ENCODE assay signal across 8 mouse cellular contexts in genomic region chr14:57424212-57424561, GRCm38 (mm10). TPM values are rescaled to one million over a fixed set of nuclear protein-coding genes. Genes with fewer than 3 reads are reported as not detected.
DNase-seq lines count a peak whose midpoint lies in the region; ATAC-seq and TF ChIP-seq lines count a peak whose summit lies in the region.

No protein-coding gene starts in this region.

- under 1% methylated on average over 24 of the region's 24 CpGs for WGBS in liver, adult 2 months
- 1% methylated on average over 24 of the region's 24 CpGs for WGBS in embryonic facial prominence, embryonic 11.5 days
- WGBS in intestine, postnatal 0 days, result under 1% methylated on average over 24 of the region's 24 CpGs
- WGBS in neural tube, embryonic 14.5 days, result under 1% methylated on average over 24 of the region's 24 CpGs

- no peaks in the 10 kb centered on the region for H3K9me3 ChIP-seq in embryonic facial prominence, embryonic 11.5 days (replicated peaks; ENCODE audit: control insufficient read depth, low read length)
- H3K9me3 ChIP-seq in intestine, postnatal 0 days (ENCODE audit: control insufficient read depth), result no peaks in the 10 kb centered on the region
- no peaks in the 10 kb centered on the region for H3K9me3 ChIP-seq in neural tube, embryonic 14.5 days (ENCODE audit: control insufficient read depth, low read length)

- H3K4me3 ChIP-seq in liver, adult 2 months (ENCODE audit: insufficient read depth, low read depth, low read length), result peak overlapping the region; percentile 90
- H3K4me3 ChIP-seq in embryonic facial prominence, embryonic 11.5 days (ENCODE audit: low read depth, low read length), result peak overlapping the region; percentile 80
- peak overlapping the region; percentile 89 for H3K4me3 ChIP-seq in intestine, postnatal 0 days (ENCODE audit: low read depth, low read length)
- H3K4me3 ChIP-seq in neural tube, embryonic 14.5 days (ENCODE audit: low read depth, low read length), result peak overlapping the region; percentile 65

- no peak for TF ChIP-seq CTCF in liver, adult 2 months (IDR thresholded peaks at IDR 0.05; ENCODE audit: low read depth, low read length)
- TF ChIP-seq CTCF in intestine, postnatal 0 days (IDR thresholded peaks at IDR 0.05; ENCODE audit: low read depth), result 0 out of 2 replicates have a peak, but pooled peaks have one; percentile 18

- peak; percentile 93 for ATAC-seq in embryonic facial prominence, embryonic 11.5 days (replicated peaks; ENCODE audit: insufficient number of reproducible peaks, low FRiP score, low TSS enrichment, low read depth)
- ATAC-seq in intestine, postnatal 0 days, result peak; percentile 77
- ATAC-seq in neural tube, embryonic 14.5 days (ENCODE audit: low read depth), result peak; percentile 86; the same call in 1 of the 2 replicates

- 0 out of 2 replicates have a peak, but pooled peaks cover 3% of the 10 kb centered on the region for H3K79me2 ChIP-seq in liver, adult 2 months (ENCODE audit: control insufficient read depth, insufficient read depth, low read length)

- no peaks in the 10 kb centered on the region for H3K36me3 ChIP-seq in liver, adult 2 months (ENCODE audit: control insufficient read depth, insufficient read depth, low read length)
- H3K36me3 ChIP-seq in embryonic facial prominence, embryonic 11.5 days (replicated peaks; ENCODE audit: control insufficient read depth, insufficient read depth, low read depth, low read length), result no peaks in the 10 kb centered on the region
- no peaks in the 10 kb centered on the region for H3K36me3 ChIP-seq in intestine, postnatal 0 days (ENCODE audit: control insufficient read depth, insufficient read depth)
- H3K36me3 ChIP-seq in neural tube, embryonic 14.5 days (ENCODE audit: control insufficient read depth, insufficient read depth, low read length), result no peaks in the 10 kb centered on the region

- H3K27ac ChIP-seq in liver, adult 2 months (replicated peaks; ENCODE audit: insufficient read depth, low read depth, low read length), result peak overlapping the region; percentile 34
- no peak overlapping the region; the same call in 1 of the 2 replicates for H3K27ac ChIP-seq in embryonic facial prominence, embryonic 11.5 days (replicated peaks; ENCODE audit: low read depth, low read length)
- H3K27ac ChIP-seq in intestine, postnatal 0 days (ENCODE audit: low read depth, low read length), result peak overlapping the region; percentile 47; the same call in 1 of the 2 replicates
- H3K27ac ChIP-seq in neural tube, embryonic 14.5 days (ENCODE audit: low read depth, low read length), result peak overlapping the region; percentile 46; the same call in 1 of the 2 replicates

- no peaks in the 10 kb centered on the region for H3K27me3 ChIP-seq in liver, adult 2 months (ENCODE audit: control insufficient read depth, insufficient read depth, low read length)
- no peaks in the 10 kb centered on the region for H3K27me3 ChIP-seq in embryonic facial prominence, embryonic 11.5 days (ENCODE audit: control insufficient read depth, insufficient read depth, low read length)
- no peaks in the 10 kb centered on the region for H3K27me3 ChIP-seq in intestine, postnatal 0 days (replicated peaks; ENCODE audit: control insufficient read depth, insufficient read depth, low read length)
- no peaks in the 10 kb centered on the region for H3K27me3 ChIP-seq in neural tube, embryonic 14.5 days (ENCODE audit: control insufficient read depth, insufficient read depth, low read length)

- H3K9ac ChIP-seq in liver, adult 2 months (ENCODE audit: low read depth, low read length), result peak overlapping the region; percentile 92
- H3K9ac ChIP-seq in embryonic facial prominence, embryonic 11.5 days (replicated peaks; ENCODE audit: low read length), result peak overlapping the region; percentile 78
- peak overlapping the region; percentile 80 for H3K9ac ChIP-seq in intestine, postnatal 0 days (ENCODE audit: low read depth, low read length)
- H3K9ac ChIP-seq in neural tube, embryonic 14.5 days (replicated peaks; ENCODE audit: low read depth, low read length), result peak overlapping the region; percentile 63

- peak; percentile 51 for DNase-seq in liver, adult 2 months (ENCODE audit: extremely low read depth, low read depth, low spot score)
- no peak for DNase-seq in liver
- no peak for DNase-seq in embryonic facial prominence, embryonic 11.5 days (ENCODE audit: low spot score)
- no peak for DNase-seq in spleen, adult 18-20 months
- no peak for DNase-seq in urinary bladder, postnatal 4 days (ENCODE audit: low spot score in 2 of 2)
- DNase-seq in adrenal gland, postnatal 36 days, result no peak

- no peak for TF ChIP-seq POLR2A in liver, adult 2 months (IDR thresholded peaks at IDR 0.05; ENCODE audit: extremely low read depth, insufficient read depth, low read length)

- no peaks in the 10 kb centered on the region for H3K4me1 ChIP-seq in liver, adult 2 months (ENCODE audit: control insufficient read depth, insufficient read depth, low read length)
- no peaks in the 10 kb centered on the region for H3K4me1 ChIP-seq in embryonic facial prominence, embryonic 11.5 days (ENCODE audit: control insufficient read depth, insufficient read depth, low read length)
- H3K4me1 ChIP-seq in intestine, postnatal 0 days (replicated peaks; ENCODE audit: control insufficient read depth, insufficient read depth, low read length), result no peaks in the 10 kb centered on the region
- H3K4me1 ChIP-seq in neural tube, embryonic 14.5 days (ENCODE audit: control insufficient read depth, insufficient read depth, low read length), result no peaks in the 10 kb centered on the region

- H3K4me2 ChIP-seq in embryonic facial prominence, embryonic 11.5 days (ENCODE audit: low read depth, low read length), result peak overlapping the region; percentile 76
- peak overlapping the region; percentile 89 for H3K4me2 ChIP-seq in intestine, postnatal 0 days (replicated peaks; ENCODE audit: low read depth)
- H3K4me2 ChIP-seq in neural tube, embryonic 14.5 days (ENCODE audit: low read depth, low read length), result peak overlapping the region; percentile 69

RNA-seq across cellular contexts. Expression of gene Ift88, which starts 0.3 kb away (rescaled TPM):
- 4.8 and 6.0 TPM in 2 replicates for total RNA-seq in liver, adult 2 months (2014; rRNA removed)
- 2.1 and 2.5 TPM in 2 replicates for polyA plus RNA-seq in liver, adult 2 months (2012; rRNA removed)
- polyA plus RNA-seq in embryonic facial prominence, embryonic 11.5 days (2014; fragmentation: Nextera tagmentation; extraction: Ambion mirVana), result 14.3 and 16.9 TPM in 2 replicates
- polyA plus RNA-seq in intestine, postnatal 0 days (2015; fragmentation: Nextera tagmentation; extraction: Ambion mirVana), result 5.1 and 5.2 TPM in 2 replicates
- 20.0 and 22.3 TPM in 2 replicates for polyA plus RNA-seq in neural tube, embryonic 14.5 days (2014; fragmentation: Nextera tagmentation; extraction: Ambion mirVana)
- 10 to 100 TPM; 10.2 to 12.2 TPM for total RNA-seq in adrenal gland, postnatal 36 days (2021)

RNA-seq across cellular contexts. Expression of gene Cryl1, which starts 25.9 kb away (rescaled TPM):
- 33.0 and 46.4 TPM in 2 replicates for total RNA-seq in liver, adult 2 months (2014; rRNA removed)
- polyA plus RNA-seq in liver, adult 2 months (2012; rRNA removed), result 27.0 and 34.9 TPM in 2 replicates
- 12.0 and 13.0 TPM in 2 replicates for polyA plus RNA-seq in embryonic facial prominence, embryonic 11.5 days (2014; fragmentation: Nextera tagmentation; extraction: Ambion mirVana)
- polyA plus RNA-seq in intestine, postnatal 0 days (2015; fragmentation: Nextera tagmentation; extraction: Ambion mirVana), result 153 and 173 TPM in 2 replicates
- polyA plus RNA-seq in neural tube, embryonic 14.5 days (2014; fragmentation: Nextera tagmentation; extraction: Ambion mirVana), result 9.2 and 9.7 TPM in 2 replicates
- total RNA-seq in adrenal gland, postnatal 36 days (2021), result 10 to 100 TPM; 12.7 to 18.4 TPM
